Mouse (Mus musculus) midbrain, embryonic 13.5 days (tissue): ENCODE data around the gene Ldhc. TPM values are rescaled to one million over a fixed set of nuclear protein-coding genes. Genes with fewer than 3 reads are reported as not detected.
"Not testable (repeated sequence)": the region's sequence is repeated elsewhere in the genome, so short reads cannot be mapped to it uniquely, and the experiment has no call there.

Experiments used
- ATAC-seq: fragments of 200-750 bp; cut with Nextera tagmentation; 2 replicates; pipeline ENCODE4 v1.8.0; 2017; ENCODE audit warnings: mild to moderate bottlenecking, moderate TSS enrichment, moderate library complexity
- H3K27ac ChIP-seq: fragments of 300-500 bp; sonication (generic); 2 replicates; pipeline ENCODE4 v1.5.1; 2015; ENCODE audit warnings: inconsistent platforms, mild to moderate bottlenecking, moderate library complexity
- H3K27me3 ChIP-seq: fragments of 300-500 bp; sonication (generic); 2 replicates; pipeline ENCODE4 v1.6.1; 2015; ENCODE audit warnings: mild to moderate bottlenecking, inconsistent platforms
- H3K36me3 ChIP-seq: fragments of 300-500 bp; sonication (generic); 2 replicates; pipeline ENCODE4 v1.6.1; 2015; ENCODE audit warnings: mild to moderate bottlenecking, inconsistent platforms
- H3K4me1 ChIP-seq: fragments of 300-500 bp; sonication (generic); replicated peaks from 2 replicates; pipeline ENCODE4 v1.6.1; 2015; ENCODE audit warnings: inconsistent platforms
- H3K4me2 ChIP-seq: fragments of 300-500 bp; sonication (generic); replicated peaks from 2 replicates; pipeline ENCODE4 v1.6.1; 2015; ENCODE audit warnings: moderate library complexity, mild to moderate bottlenecking, inconsistent platforms
- H3K4me3 ChIP-seq: fragments of 300-500 bp; sonication (generic); replicated peaks from 2 replicates; pipeline ENCODE4 v1.5.1; 2015; ENCODE audit warnings: mild to moderate bottlenecking, inconsistent platforms
- H3K9ac ChIP-seq: fragments of 300-500 bp; sonication (generic); replicated peaks from 2 replicates; pipeline ENCODE4 v1.6.1; 2015; ENCODE audit warnings: mild to moderate bottlenecking, inconsistent platforms
- H3K9me3 ChIP-seq: fragments of 300-500 bp; sonication (generic); 2 replicates; pipeline ENCODE4 v1.6.1; 2016; ENCODE audit warnings: mild to moderate bottlenecking, inconsistent platforms
- WGBS: fragments of 180-500 bp; shearing (Covaris S2); methylation state at CpG from one replicate; pipeline ENCODE4 v1.1.7; 2015; 5-methylcytosine and 5-hydroxymethylcytosine counted together
- polyA plus RNA-seq: library from polyadenylated mRNA; unstranded; fragments of >200 nt; fragmentation: Nextera tagmentation; extraction: Ambion mirVana; gene quantifications from 2 replicates; pipeline ENCODE4 v1.2.1, GENCODE M21; 2015

The Ldhc gene
- polyA plus RNA-seq = 0.22 TPM in 1 of 2 replicates, not detected in the other

GRCm38 (mm10) chr7:46860996-46861395, at the start of gene Ldhc:
Gene Ldhc, plus strand, starts transcription at chr7:46861203.
- Histone ChIP-seq H3K4me1 (no peaks in the 10 kb centered on the region), H3K4me2 (no peak within 1 kb of the TSS), H3K27ac (no peak within 1 kb of the TSS), H3K9ac (no peak within 1 kb of the TSS), H3K27me3 (no peaks in the 10 kb centered on the region), H3K36me3 (no peaks in the 10 kb centered on the region), H3K4me3 (no peak within 1 kb of the TSS), H3K9me3 (no peaks in the 10 kb centered on the region)
- WGBS = 44% methylated on average over 10 of the region's 10 CpGs
- ATAC-seq = no peak

GRCm38 (mm10) chr7:46814012-46814411, 47.0 kb upstream of the Ldhc start:
- ATAC-seq = no peak
- H3K36me3 ChIP-seq = peaks cover 82% of the 10 kb centered on the region
- 96% methylated on average over 4 of the region's 4 CpGs for WGBS

GRCm38 (mm10) chr7:46820876-46821632, 39.9 kb upstream of the Ldhc start:
- H3K4me3 ChIP-seq, H3K9me3 ChIP-seq, H3K4me2 ChIP-seq, H3K9ac ChIP-seq, H3K4me1 ChIP-seq, ATAC-seq, H3K27me3 ChIP-seq, H3K27ac ChIP-seq: not testable (repeated sequence)
- WGBS = 93% methylated on average over 15 of the region's 15 CpGs
- peaks cover 72% of the 10 kb centered on the region for H3K36me3 ChIP-seq

More at GRCm38 (mm10) chr7:46814012-46814411, 47.0 kb upstream of the Ldhc start:
- H3K4me3 ChIP-seq = no peak overlapping the region
- no peaks in the 10 kb centered on the region for H3K27me3 ChIP-seq
- no peak overlapping the region for H3K9ac ChIP-seq
- H3K4me2 ChIP-seq = no peak overlapping the region
- no peaks in the 10 kb centered on the region for H3K9me3 ChIP-seq
- no peaks in the 10 kb centered on the region for H3K4me1 ChIP-seq
- no peak overlapping the region for H3K27ac ChIP-seq

- H3K36me3 ChIP-seq = peaks cover 21% of the 10 kb centered on the region
- 86% methylated on average over 20 of the region's 20 CpGs for WGBS
- no peak overlapping the region for H3K4me3 ChIP-seq
- no peaks in the 10 kb centered on the region for H3K4me1 ChIP-seq
- no peak for ATAC-seq
- no peak overlapping the region for H3K9ac ChIP-seq
- H3K27ac ChIP-seq = no peak overlapping the region
- H3K27me3 ChIP-seq = no peaks in the 10 kb centered on the region
- H3K4me2 ChIP-seq = no peak overlapping the region
- H3K9me3 ChIP-seq = no peaks in the 10 kb centered on the region
Measured at GRCm38 (mm10) chr7:46827046-46827802, 33.8 kb upstream of the Ldhc start.

DNA sequence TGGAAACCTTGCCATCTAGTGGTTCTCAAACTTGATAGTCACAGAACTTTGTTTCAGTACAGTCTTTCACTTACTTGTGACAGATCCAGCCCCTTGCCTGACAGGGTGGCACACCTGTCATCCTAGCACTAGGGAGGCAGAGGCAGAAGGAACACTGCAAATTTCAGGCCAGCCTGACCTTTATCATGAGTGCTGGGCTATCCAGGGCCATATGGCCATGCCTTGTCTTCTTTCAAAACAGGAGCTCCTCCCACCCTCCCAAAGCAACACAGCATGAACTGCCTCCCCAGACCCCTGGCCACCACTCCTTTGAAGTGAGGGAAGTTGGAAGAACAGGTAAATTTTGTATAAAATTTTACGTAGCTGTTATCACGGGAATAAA, 33.2 kb upstream of the Ldhc start:
- Histone ChIP-seq H3K27me3 (no peaks in the 10 kb centered on the region), H3K9me3 (no peaks in the 10 kb centered on the region), H3K27ac (no peak overlapping the region), H3K36me3 (peaks cover 15% of the 10 kb centered on the region), H3K4me3 (no peak overlapping the region), H3K4me2 (no peak overlapping the region), H3K4me1 (no peaks in the 10 kb centered on the region), H3K9ac (no peak overlapping the region)
- 94% methylated on average over 2 of the region's 2 CpGs for WGBS
- no peak for ATAC-seq

- Histone ChIP-seq H3K9ac (no peak overlapping the region), H3K36me3 (no peaks in the 10 kb centered on the region), H3K4me3 (no peak overlapping the region), H3K4me1 (peaks cover 2% of the 10 kb centered on the region), H3K9me3 (no peaks in the 10 kb centered on the region), H3K27ac (no peak overlapping the region), H3K4me2 (no peak overlapping the region), H3K27me3 (no peaks in the 10 kb centered on the region)
- 91% methylated on average over 12 of the region's 12 CpGs for WGBS
- no peak for ATAC-seq
Measured at GRCm38 (mm10) chr7:46829911-46830310, 31.1 kb upstream of the Ldhc start.

GRCm38 (mm10) chr7:46830799-46831590, 30.0 kb upstream of the Ldhc start:
- no peaks in the 10 kb centered on the region for H3K36me3 ChIP-seq
- H3K9ac ChIP-seq = no peak overlapping the region
- no peaks in the 10 kb centered on the region for H3K27me3 ChIP-seq
- no peaks in the 10 kb centered on the region for H3K9me3 ChIP-seq
- no peak for ATAC-seq
- 63% methylated on average over 13 of the region's 13 CpGs for WGBS
- H3K4me1 ChIP-seq = peaks cover 9% of the 10 kb centered on the region
- no peak overlapping the region for H3K4me2 ChIP-seq
- no peak overlapping the region for H3K4me3 ChIP-seq
- no peak overlapping the region for H3K27ac ChIP-seq

- no peaks in the 10 kb centered on the region for H3K27me3 ChIP-seq
- ATAC-seq = no peak
- WGBS = 83% methylated on average over 8 of the region's 8 CpGs
- H3K36me3 ChIP-seq = no peaks in the 10 kb centered on the region
- no peak overlapping the region for H3K4me3 ChIP-seq
- no peak overlapping the region for H3K4me2 ChIP-seq
- no peak overlapping the region for H3K9ac ChIP-seq
- H3K27ac ChIP-seq = no peak overlapping the region
- H3K4me1 ChIP-seq = peaks cover 9% of the 10 kb centered on the region
- H3K9me3 ChIP-seq = no peaks in the 10 kb centered on the region
Measured at GRCm38 (mm10) chr7:46831693-46832092, 29.3 kb upstream of the Ldhc start.

DNA sequence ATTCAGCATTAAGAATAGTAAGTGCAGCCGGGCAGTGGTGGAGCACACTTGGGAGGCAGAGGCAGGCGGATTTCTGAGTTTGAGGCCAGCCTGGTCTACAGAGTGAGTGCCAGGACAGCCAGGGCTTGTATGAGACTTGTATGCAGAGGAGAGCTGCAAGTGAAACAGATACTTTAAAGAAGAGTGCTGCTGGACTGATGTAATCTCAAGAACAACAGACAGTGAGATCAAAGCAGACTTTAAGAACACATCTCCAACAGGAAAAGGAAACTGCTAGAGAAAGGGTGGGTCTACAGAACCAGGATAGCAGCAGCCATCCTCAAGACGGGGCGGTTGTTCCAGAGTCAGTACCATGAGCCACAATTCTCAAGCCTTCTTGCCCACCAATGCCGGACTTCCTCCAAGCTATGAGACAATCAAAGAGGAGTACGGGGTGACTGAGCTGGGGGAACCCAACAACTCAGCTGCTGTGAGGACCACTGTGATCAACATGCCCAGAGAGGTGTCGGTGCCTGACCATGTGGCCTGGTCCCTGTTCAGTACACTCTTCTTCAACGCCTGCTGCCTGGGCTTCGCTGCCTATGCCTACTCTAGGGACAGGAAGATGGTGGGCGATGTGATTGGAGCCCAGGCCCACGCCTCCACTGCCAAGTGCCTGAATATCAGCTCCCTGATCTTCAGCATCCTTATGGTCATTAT, 28.7 kb upstream of the Ldhc start:
- H3K9ac ChIP-seq, H3K4me1 ChIP-seq, H3K36me3 ChIP-seq, H3K27me3 ChIP-seq, H3K4me3 ChIP-seq, H3K9me3 ChIP-seq, H3K27ac ChIP-seq, H3K4me2 ChIP-seq, ATAC-seq: not testable (repeated sequence)
- WGBS = 97% methylated on average over 11 of the region's 11 CpGs

GRCm38 (mm10) chr7:46833266-46833665, 27.7 kb upstream of the Ldhc start:
- Histone ChIP-seq H3K27me3 (no peaks in the 10 kb centered on the region), H3K4me2 (no peak overlapping the region), H3K4me3 (no peak overlapping the region), H3K36me3 (no peaks in the 10 kb centered on the region), H3K4me1 (peaks cover 15% of the 10 kb centered on the region), H3K27ac (no peak overlapping the region), H3K9ac (no peak overlapping the region), H3K9me3 (no peaks in the 10 kb centered on the region)
- WGBS = 85% methylated on average over 6 of the region's 6 CpGs
- ATAC-seq = no peak

GRCm38 (mm10) chr7:46833670-46834255, 27.2 kb upstream of the Ldhc start:
- WGBS = 92% methylated on average over 7 of the region's 7 CpGs
- Histone ChIP-seq H3K36me3 (no peaks in the 10 kb centered on the region), H3K4me3 (no peak overlapping the region), H3K27me3 (no peaks in the 10 kb centered on the region), H3K27ac (no peak overlapping the region), H3K9ac (no peak overlapping the region), H3K4me1 (peaks cover 20% of the 10 kb centered on the region), H3K4me2 (no peak overlapping the region), H3K9me3 (no peaks in the 10 kb centered on the region)
- no peak for ATAC-seq
